Mouse (Mus musculus): ENCODE results near the gene Rsph6a. TPM values are rescaled to one million over a fixed set of nuclear protein-coding genes. Genes with fewer than 3 reads are reported as not detected.

Rsph6a gene
- total RNA-seq, 2 experiments from 2014 or later = not detected

- Histone ChIP-seq H3K4me3 (no peak overlapping the region), H3K27ac (no peak overlapping the region)
- TF ChIP-seq CTCF (IDR thresholded peaks at IDR 0.05) = no peak
- DNase-seq = peak; percentile 43
- intact Hi-C loops (cut with DNase I) = no loop called here
Observed at GRCm38 (mm10) chr7:19097863-19098262, 43.4 kb downstream of the Rsph6a start.

GRCm38 (mm10) chr7:19098811-19099210 lies 44.3 kb downstream of the Rsph6a start:
- peak; percentile 6 for DNase-seq
- Histone ChIP-seq H3K4me3 (no peak overlapping the region), H3K27ac (no peak overlapping the region)
- TF ChIP-seq CTCF (IDR thresholded peaks at IDR 0.05) = no peak
- intact Hi-C loops (cut with DNase I) = no loop called here

GRCm38 (mm10) chr7:19100290-19100689 lies 45.8 kb downstream of the Rsph6a start:
- intact Hi-C loops (cut with DNase I) = no loop called here
- no peak for DNase-seq
- TF ChIP-seq CTCF (IDR thresholded peaks at IDR 0.05) = no peak
- no peak overlapping the region for H3K27ac ChIP-seq
- no peak overlapping the region for H3K4me3 ChIP-seq

- no peak for DNase-seq
- intact Hi-C loops (cut with DNase I) = no loop called here
- H3K27ac ChIP-seq = no peak overlapping the region
- H3K4me3 ChIP-seq = no peak overlapping the region
- no peak for TF ChIP-seq CTCF (IDR thresholded peaks at IDR 0.05)
Observed at GRCm38 (mm10) chr7:19103741-19104140, 49.3 kb downstream of the Rsph6a start.

GRCm38 (mm10) chr7:19104486-19104885 lies 50.0 kb downstream of the Rsph6a start:
- no peak for DNase-seq
- Histone ChIP-seq H3K27ac (no peak overlapping the region), H3K4me3 (no peak overlapping the region)
- TF ChIP-seq CTCF (IDR thresholded peaks at IDR 0.05) = no peak
- intact Hi-C loops (cut with DNase I) = no loop called here

DNA sequence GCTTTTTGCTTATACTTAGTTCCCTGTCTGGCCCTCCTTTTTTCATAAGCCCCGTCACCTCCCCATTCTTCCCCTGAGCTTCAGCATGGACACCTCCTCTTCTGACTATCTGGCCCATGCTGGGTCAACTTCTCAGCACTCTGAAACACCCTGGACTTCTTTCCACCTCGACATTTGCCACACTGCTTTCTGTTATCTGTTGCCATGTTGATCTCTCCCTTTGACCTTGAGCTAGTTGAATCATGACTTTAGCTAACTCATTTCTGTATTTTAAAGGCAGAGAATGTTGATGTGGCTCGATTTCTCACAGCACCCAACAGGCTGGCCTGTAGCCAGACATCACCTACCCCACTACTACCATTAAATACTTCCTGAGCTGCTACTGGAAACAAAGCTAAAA lies 52.9 kb downstream of the Rsph6a start:
- no peak for DNase-seq
- Histone ChIP-seq H3K27ac (no peak overlapping the region), H3K4me3 (no peak overlapping the region)
- no peak for TF ChIP-seq CTCF (IDR thresholded peaks at IDR 0.05)
- intact Hi-C loops (cut with DNase I) = loop anchor here (5.0 kb wide), 1 partner anchor 40 kb away; no protein-coding TSS in a partner anchor

GRCm38 (mm10) chr7:19109565-19109964 lies 55.1 kb downstream of the Rsph6a start:
- Histone ChIP-seq H3K4me3 (no peak overlapping the region), H3K27ac (no peak overlapping the region)
- intact Hi-C loops (cut with DNase I) = loop anchor here (5.0 kb wide), 1 partner anchor 42 kb away; no protein-coding TSS in a partner anchor
- no peak for DNase-seq
- no peak for TF ChIP-seq CTCF (IDR thresholded peaks at IDR 0.05)

- peak; percentile 66 for DNase-seq
- Histone ChIP-seq H3K27ac (peak within 1 kb of the TSS; percentile 56), H3K4me3 (peak within 1 kb of the TSS; percentile 57)
- TF ChIP-seq CTCF (IDR thresholded peaks at IDR 0.05) = peak; percentile 30; the same call in 1 of the 2 replicates
- intact Hi-C loops (cut with DNase I) = no loop called here
Observed at GRCm38 (mm10) chr7:19118028-19118771, 63.7 kb downstream of the Rsph6a start, which contains the start of gene Gm4969. TSS of gene Gm4969 (minus strand) at chr7:19118368.

- Histone ChIP-seq H3K27ac (peak overlapping the region; percentile 56), H3K4me3 (peak overlapping the region; percentile 31)
- intact Hi-C loops (cut with DNase I) = no loop called here
- no peak for TF ChIP-seq CTCF (IDR thresholded peaks at IDR 0.05)
- DNase-seq = no peak
Observed at GRCm38 (mm10) chr7:19119083-19119482, 64.6 kb downstream of the Rsph6a start.

DNA sequence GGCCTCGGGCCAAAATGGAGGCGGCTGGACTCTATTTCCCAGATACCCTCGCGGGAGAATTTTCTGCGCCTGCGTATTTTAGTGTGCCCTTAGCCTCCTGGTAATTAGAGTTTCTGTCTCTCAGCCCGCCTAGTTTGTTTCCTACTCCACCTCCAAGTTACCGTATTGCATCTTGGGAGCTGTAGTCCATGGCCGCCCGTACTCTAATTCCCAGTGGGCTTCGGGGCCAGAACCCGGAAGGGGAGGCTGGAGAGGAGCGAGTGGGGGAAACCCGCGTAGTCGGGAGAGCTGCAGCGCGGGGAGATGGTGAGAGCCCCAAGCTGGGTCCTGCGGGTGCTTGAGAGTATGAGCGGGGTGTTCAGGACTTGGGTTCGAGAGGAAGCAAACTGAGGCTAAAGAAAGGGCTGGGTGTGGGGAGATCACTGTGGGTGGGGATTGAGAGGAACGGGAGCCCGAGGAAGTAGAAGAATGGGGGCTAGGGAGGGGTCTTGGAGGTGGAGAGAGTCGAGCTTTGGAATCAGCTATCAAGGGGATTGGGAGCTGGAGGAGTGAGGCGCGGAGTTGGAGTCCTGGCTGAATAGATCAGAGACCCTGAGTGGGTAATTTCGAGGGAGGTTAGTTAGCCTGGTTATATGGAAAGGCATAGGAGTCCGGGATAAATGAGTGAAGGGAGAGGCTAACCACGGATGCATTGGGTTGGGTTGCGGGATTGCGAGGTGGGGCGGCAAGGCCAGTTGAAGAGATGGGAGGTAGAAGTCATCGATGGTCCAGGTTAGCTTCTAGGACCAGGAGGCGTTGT lies 65.3 kb downstream of the Rsph6a start, which contains the start of gene Fbxo46:
Gene Fbxo46 (plus strand): TSS at position 229 of the 799 bp plus-strand sequence.
- intact Hi-C loops (cut with DNase I) = no loop called here
- no peak for TF ChIP-seq CTCF (IDR thresholded peaks at IDR 0.05)
- DNase-seq = peak; percentile 93
- Histone ChIP-seq H3K4me3 (peak within 1 kb of the TSS; percentile 92), H3K27ac (peak within 1 kb of the TSS; percentile 90)

DNA sequence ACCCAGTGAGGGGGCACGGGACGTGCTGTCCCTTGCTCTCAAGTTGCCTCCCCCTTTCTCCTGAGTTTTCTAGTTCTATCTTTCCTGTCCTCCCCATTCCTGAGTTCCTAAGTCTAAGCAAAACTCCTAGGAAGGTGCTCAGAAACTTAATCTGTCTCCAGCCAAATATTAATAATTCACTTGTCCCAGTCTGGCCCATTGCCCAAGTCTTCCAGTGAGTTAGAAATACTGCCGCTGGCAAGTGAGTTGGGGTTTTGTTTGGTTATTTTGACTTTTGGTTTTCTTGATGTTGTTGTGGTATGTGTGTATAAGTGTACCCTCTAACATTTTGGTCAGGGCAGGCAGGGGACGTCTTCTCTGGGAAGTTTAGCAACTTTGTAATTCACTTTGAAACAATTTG lies 67.2 kb downstream of the Rsph6a start:
- Histone ChIP-seq H3K4me3 (no peak overlapping the region), H3K27ac (no peak overlapping the region)
- TF ChIP-seq CTCF (IDR thresholded peaks at IDR 0.05) = no peak
- no peak for DNase-seq
- intact Hi-C loops (cut with DNase I) = no loop called here

Small RNA genes within 50 kb of the gene (microRNA-seq; reads per million reads assigned to microRNA genes)
- gene Mir3100 = 8.7 reads per million, percentile 4 among the genes with 10 or more reads in this experiment

Other genes starting within 250 kb of the Rsph6a start
- not detected for gene Psg17, start 233.1 kb upstream of the Rsph6a start, total RNA-seq (2021)
- gene Mill2, start 214.7 kb upstream of the Rsph6a start, total RNA-seq (2021) = 1 to 10 TPM; 2.4 to 4.0 TPM
- gene Pglyrp1, start 183.4 kb upstream of the Rsph6a start, total RNA-seq (2021) = not detected
- 1 to 10 TPM; 4.1 to 5.6 TPM for gene Ccdc61, start 144.3 kb upstream of the Rsph6a start, total RNA-seq (2021)
- 1 to 10 TPM; 1.6 to 2.1 TPM for gene Nova2, start 128.8 kb upstream of the Rsph6a start, total RNA-seq (2021)
- gene Nanos2, start 67.3 kb upstream of the Rsph6a start, total RNA-seq (2021) = not detected
- 1 to 10 TPM; 6.3 to 6.7 TPM for gene Mypop, start 63.4 kb upstream of the Rsph6a start, total RNA-seq (2021)
- gene Irf2bp1, start 50.6 kb upstream of the Rsph6a start, total RNA-seq (2021) = 10 to 100 TPM; 18.2 to 20.5 TPM
- gene Foxa3, start 31.2 kb upstream of the Rsph6a start, total RNA-seq (2021) = not detected
- 10 to 100 TPM; 70.9 to 81.5 TPM for gene Sympk, start 30.3 kb upstream of the Rsph6a start, total RNA-seq (2021)
- gene Dmwd, start 21.5 kb downstream of the Rsph6a start, total RNA-seq (2021) = 10 to 100 TPM; 31.9 to 32.1 TPM
- 100 to 1,000 TPM; 265 to 336 TPM for gene Dmpk, start 29.2 kb downstream of the Rsph6a start, total RNA-seq (2021)
- 1 to 10 TPM in 1 of 2 experiments, under 1 TPM in 1; 0.89 to 2.3 TPM for gene Six5, start 39.9 kb downstream of the Rsph6a start, total RNA-seq (2021)
- not detected for gene Gm4969, start 63.7 kb downstream of the Rsph6a start, total RNA-seq (2021)
- 1 to 10 TPM; 2.3 to 3.0 TPM for gene Fbxo46, start 65.2 kb downstream of the Rsph6a start, total RNA-seq (2021)
- gene Qpctl, start 94.6 kb downstream of the Rsph6a start, total RNA-seq (2021) = 1 to 10 TPM; 2.0 TPM
- gene Snrpd2, start 95.0 kb downstream of the Rsph6a start, total RNA-seq (2021) = 10 to 100 TPM; 49.7 to 58.0 TPM
- gene Gipr, start 111.4 kb downstream of the Rsph6a start, total RNA-seq (2021) = not detected
- 10 to 100 TPM in 1 of 2 experiments, 1 to 10 TPM in 1; 9.5 to 10.5 TPM for gene Eml2, start 121.7 kb downstream of the Rsph6a start, total RNA-seq (2021)
- 1 to 10 TPM; 1.9 to 2.9 TPM for gene Gpr4, start 157.8 kb downstream of the Rsph6a start, total RNA-seq (2021)
- 10 to 100 TPM; 41.9 to 52.4 TPM for gene Opa3, start 173.6 kb downstream of the Rsph6a start, total RNA-seq (2021)
- gene Vasp, start 217.1 kb downstream of the Rsph6a start, total RNA-seq (2021) = 10 to 100 TPM; 13.6 to 17.3 TPM
- under 1 TPM in 1 of 2 experiments, not detected in 1; 0.74 TPM for gene Ppm1n, start 225.4 kb downstream of the Rsph6a start, total RNA-seq (2021)
- 1,000 to 10,000 TPM in 1 of 2 experiments, 100 to 1,000 TPM in 1; 987 to 1,150 TPM for gene Rtn2, start 227.9 kb downstream of the Rsph6a start, total RNA-seq (2021)

Data from gastrocnemius, adult 2 months (tissue).